Mouse (Mus musculus) heart, postnatal 14 days (tissue): ENCODE data around the gene Bmp6. TPM values are rescaled to one million over a fixed set of nuclear protein-coding genes. Genes with fewer than 3 reads are reported as not detected.

Experiments used
- DNase-seq, 2 experiments: peaks; one replicate each; pipeline ENCODE4 v3.0.0; 2021 to 2022
- intact Hi-C: fragments of 180-260 bp; cut with DNase I; formaldehyde crosslinking; loops from one replicate; pipeline ENCODE4 v1.15.1; 2025
- total RNA-seq, 2 experiments: library from RNA; stranded (reverse); gene quantifications; 2 replicates each; pipeline ENCODE4 v1.2.3; 2021

Gene Bmp6
- total RNA-seq, 2 experiments from 2014 or later, result 15.8 to 21.5 TPM

DNA sequence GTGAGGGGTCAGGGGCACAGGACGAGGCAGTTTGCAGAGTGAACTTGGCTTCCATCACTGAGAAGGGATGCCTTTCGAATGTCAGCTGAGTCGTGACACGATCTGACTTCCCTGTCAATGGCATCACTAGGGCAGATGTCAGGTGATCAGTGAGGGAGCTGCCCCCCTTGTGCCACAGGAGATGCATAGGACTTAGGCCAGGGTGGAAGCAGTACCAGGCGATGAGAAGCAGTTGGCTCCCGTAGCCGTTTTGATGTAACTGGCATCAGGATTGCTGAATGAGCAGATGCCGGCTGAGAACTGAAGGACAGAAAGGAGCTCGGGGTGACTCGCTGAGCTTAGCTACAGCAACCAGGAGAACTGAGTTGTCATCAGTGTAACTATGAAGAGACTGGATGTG lies 188.6 kb downstream of the Bmp6 start:
- intact Hi-C loops, result no loop called here
- no peak for DNase-seq

- intact Hi-C loops, result no loop called here
- no peak for DNase-seq
Measured at GRCm38 (mm10) chr13:38534016-38534415, 189.1 kb downstream of the Bmp6 start.

GRCm38 (mm10) chr13:38534731-38535130 lies 189.8 kb downstream of the Bmp6 start:
- intact Hi-C loops, result no loop called here
- DNase-seq, result no peak

DNA sequence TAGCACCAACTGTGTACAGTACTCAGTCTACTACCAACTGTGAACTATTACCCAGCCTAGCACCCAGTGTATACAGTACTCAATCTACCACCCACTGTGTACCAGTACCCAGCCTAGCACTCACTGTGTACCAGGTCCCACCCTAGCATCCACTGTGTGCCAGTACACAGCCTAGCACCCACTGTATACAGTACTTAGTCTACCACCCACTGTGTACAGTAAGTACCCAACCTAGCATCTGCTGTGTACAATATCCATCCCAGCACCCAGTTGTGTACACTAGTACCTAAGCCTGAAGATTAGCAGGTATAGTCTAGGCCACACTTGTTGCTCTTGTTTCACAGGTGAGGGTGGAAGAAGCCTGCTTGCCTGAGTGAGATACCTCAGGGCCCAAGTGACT lies 192.6 kb downstream of the Bmp6 start:
- no peak for DNase-seq
- intact Hi-C loops, result no loop called here

- DNase-seq, result no peak
- intact Hi-C loops, result no loop called here
Measured at GRCm38 (mm10) chr13:38539192-38539900, 194.4 kb downstream of the Bmp6 start.

DNA sequence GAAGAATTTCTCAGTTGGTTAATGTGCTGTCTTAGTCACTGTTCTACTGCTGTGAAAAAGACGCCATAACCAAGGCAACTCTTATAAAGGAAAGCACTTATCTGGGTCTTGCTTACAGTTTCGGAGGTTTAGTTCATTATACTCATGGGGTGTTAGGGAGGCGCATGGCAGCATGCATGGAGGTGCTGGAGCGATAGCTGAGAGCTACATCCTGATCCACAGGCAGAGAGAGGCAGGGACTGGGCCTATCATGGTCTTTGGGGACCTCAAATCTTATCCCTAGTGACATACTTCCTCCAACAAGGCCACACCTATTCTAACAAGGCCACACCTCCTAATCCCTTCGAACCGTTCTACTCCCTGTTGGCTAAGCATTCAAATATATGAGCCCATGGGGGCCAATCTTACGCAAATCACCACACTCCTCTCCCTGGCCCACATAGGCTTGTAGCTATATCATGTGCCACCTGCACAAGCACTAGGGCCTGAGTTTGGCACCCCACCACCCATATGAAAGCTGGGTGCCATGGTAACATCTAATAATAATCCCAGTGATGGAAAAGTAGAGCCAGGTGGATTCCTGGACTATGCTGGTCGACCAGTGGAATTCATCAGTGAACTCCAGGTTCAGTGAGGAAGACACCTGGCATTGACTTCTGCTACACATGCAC lies 198.7 kb downstream of the Bmp6 start:
- intact Hi-C loops, result no loop called here
- no peak for DNase-seq

DNA sequence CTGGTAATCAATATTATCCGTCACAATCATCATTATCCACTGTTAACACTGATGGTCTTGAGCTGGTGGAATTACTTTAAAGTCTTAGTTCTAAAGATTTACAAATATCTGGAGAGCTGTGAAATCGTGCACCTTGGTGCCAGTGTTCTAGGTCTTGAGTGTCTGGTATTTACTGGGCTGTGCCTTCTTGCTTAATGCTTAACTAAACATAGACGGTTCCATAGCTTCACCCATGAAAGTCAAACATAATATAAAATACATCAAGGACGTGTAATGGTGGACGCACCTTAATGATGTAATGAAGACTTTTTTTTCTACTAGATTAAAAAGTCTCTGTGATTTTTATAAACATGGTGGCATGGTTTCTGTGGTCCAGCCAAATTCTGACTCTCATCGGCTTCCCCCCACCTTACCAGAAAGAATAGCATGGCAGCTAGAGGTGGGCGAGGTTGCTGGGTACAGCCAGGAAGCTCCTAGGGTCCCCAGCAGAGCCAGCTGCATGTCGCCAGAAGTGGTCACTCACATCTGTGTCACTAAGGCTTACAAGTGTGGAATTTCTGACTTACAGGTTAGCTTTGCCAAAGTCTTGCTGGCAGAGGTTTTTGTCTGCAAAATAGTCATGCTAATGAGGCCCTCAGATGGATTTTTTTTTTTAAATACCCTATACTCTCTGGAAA lies 200.0 kb downstream of the Bmp6 start:
- intact Hi-C loops, result no loop called here
- no peak for DNase-seq

DNA sequence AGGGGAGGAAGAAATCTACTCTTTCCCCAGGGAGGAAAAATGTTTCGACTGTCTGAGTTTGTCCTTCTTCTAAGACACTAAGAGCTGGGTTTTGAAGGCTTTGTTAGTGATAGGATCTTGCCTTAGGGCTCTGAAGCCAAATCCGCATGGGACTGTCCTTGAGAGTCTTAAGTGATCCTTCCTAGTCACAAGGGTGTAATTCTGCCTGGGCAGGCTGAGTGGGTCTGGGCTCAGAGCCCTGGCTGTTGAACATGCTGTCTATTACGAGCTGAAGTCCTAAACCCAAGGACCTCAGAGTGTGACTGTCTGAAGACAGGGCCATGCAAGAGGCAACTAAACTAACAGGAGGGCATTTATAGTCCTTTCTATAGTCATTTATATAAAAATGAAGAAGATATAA lies 200.6 kb downstream of the Bmp6 start:
- intact Hi-C loops, result no loop called here
- DNase-seq, result peak; percentile 9 to 11

GRCm38 (mm10) chr13:38546754-38547153 lies 201.8 kb downstream of the Bmp6 start:
- no peak for DNase-seq
- intact Hi-C loops, result no loop called here

- no peak for DNase-seq
- intact Hi-C loops, result no loop called here
Measured at GRCm38 (mm10) chr13:38547717-38548116, 202.8 kb downstream of the Bmp6 start.

DNA sequence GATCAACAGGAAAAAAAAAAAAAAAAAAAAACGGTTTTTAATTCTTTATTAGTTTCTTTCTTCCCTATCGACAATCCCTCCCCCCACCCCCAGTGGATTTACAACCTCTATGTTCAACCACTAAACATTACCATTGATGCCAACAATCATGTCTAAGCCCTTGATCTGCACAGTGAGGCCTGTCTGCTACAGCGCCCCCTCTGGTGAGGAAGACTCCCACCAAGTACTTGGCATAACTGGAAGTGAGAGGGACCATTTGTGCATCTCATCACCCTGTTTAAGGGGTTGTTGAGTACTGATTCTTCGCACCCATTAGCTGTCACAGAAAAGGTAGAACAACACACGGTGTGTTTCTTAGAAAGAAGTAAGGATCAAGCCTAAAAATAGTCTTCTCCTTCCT lies 203.8 kb downstream of the Bmp6 start:
- intact Hi-C loops, result no loop called here
- no peak for DNase-seq

Other genes with a start within 250 kb of the Bmp6 start
- 100 to 1,000 TPM; 356 to 362 TPM for gene Dsp, start 193.8 kb upstream of the Bmp6 start, total RNA-seq
- gene Snrnp48, start 140.2 kb upstream of the Bmp6 start, total RNA-seq, result 10 to 100 TPM; 10.7 to 11.0 TPM
- 10 to 100 TPM; 42.0 to 42.3 TPM for gene Txndc5, start 183.7 kb downstream of the Bmp6 start, total RNA-seq